In genomic region chr10:85927676-85928445, GRCm38 (mm10) we compare ENCODE assay signal across 8 mouse cellular contexts. TPM values are rescaled to one million over a fixed set of nuclear protein-coding genes. Genes with fewer than 3 reads are reported as not detected.
DNase-seq lines count a peak whose midpoint lies in the region; ATAC-seq and TF ChIP-seq lines count a peak whose summit lies in the region.

Gene Ascl4 (plus strand): TSS chr10:85927681.

- no peaks in the 10 kb centered on the region for H3K79me2 ChIP-seq in heart, adult 2 months (replicated peaks; ENCODE audit: control insufficient read depth, insufficient read depth, low read length)

- H3K9me3 ChIP-seq in E14TG2a.4 (ENCODE audit: low read length): no peaks in the 10 kb centered on the region
- no peaks in the 10 kb centered on the region for H3K9me3 ChIP-seq in hindbrain, embryonic 14.5 days (ENCODE audit: control insufficient read depth, low read length)
- no peaks in the 10 kb centered on the region for H3K9me3 ChIP-seq in limb, embryonic 14.5 days (ENCODE audit: control insufficient read depth, low read length)

- TF ChIP-seq CTCF in heart, adult 2 months (IDR thresholded peaks at IDR 0.05): no peak
- TF ChIP-seq CTCF in E14TG2a.4 (conservative IDR thresholded peaks at IDR 0.05; ENCODE audit: low read length): no peak

- peaks cover 2% of the 10 kb centered on the region; the same call in 1 of the 2 replicates for H3K27me3 ChIP-seq in heart, adult 2 months (ENCODE audit: control insufficient read depth, insufficient read depth, low read length)
- peaks cover 13% of the 10 kb centered on the region for H3K27me3 ChIP-seq in E14TG2a.4 (ENCODE audit: insufficient read depth, low read length)
- peaks cover 16% of the 10 kb centered on the region; the same call in 1 of the 2 replicates for H3K27me3 ChIP-seq in hindbrain, embryonic 14.5 days (ENCODE audit: control insufficient read depth, insufficient read depth, low read length)
- peaks cover 17% of the 10 kb centered on the region for H3K27me3 ChIP-seq in limb, embryonic 14.5 days (ENCODE audit: control insufficient read depth, insufficient read depth, low read length)

- no peak for TF ChIP-seq POLR2A in heart, adult 2 months (IDR thresholded peaks at IDR 0.05; ENCODE audit: insufficient read depth, low read depth, low read length)
- TF ChIP-seq POLR2A in limb, embryonic 14.5 days (IDR thresholded peaks at IDR 0.05; ENCODE audit: borderline replicate concordance, extremely low read depth, insufficient read depth, insufficient read length): no peak

- 2% methylated on average over 23 of the region's 23 CpGs for WGBS in heart, adult 2 months
- 1% methylated on average over 23 of the region's 23 CpGs for whole genome bisulfite sequencing in hindbrain, embryonic 14.5 days
- under 1% methylated on average over 23 of the region's 23 CpGs for WGBS in limb, embryonic 14.5 days

- peak; percentile 12 to 24 for DNase-seq in heart, adult 2 months
- no peak for DNase-seq in heart, adult 11 months
- DNase-seq in embryo, embryonic 11 days: peak; percentile 39
- no peak for DNase-seq in hindbrain, embryonic 14.5 days (ENCODE audit: low spot score)
- DNase-seq in limb, embryonic 14.5 days (ENCODE audit: low spot score): no peak
- DNase-seq in naive thymus-derived CD4-positive, alpha-beta T cell, adult 2 months (ENCODE audit: low read depth): peak; percentile 72
- DNase-seq in yolk sac, embryonic 10.5 days (ENCODE audit: low spot score): no peak

- peak within 1 kb of the TSS; percentile 92 for H3K4me2 ChIP-seq in hindbrain, embryonic 14.5 days (replicated peaks)
- peak within 1 kb of the TSS; percentile 98 for H3K4me2 ChIP-seq in limb, embryonic 14.5 days (replicated peaks; ENCODE audit: low read depth, low read length, severe bottlenecking)

- no peaks in the 10 kb centered on the region for H3K36me3 ChIP-seq in heart, adult 2 months (ENCODE audit: control insufficient read depth, insufficient read depth, low read length)
- H3K36me3 ChIP-seq in E14TG2a.4 (ENCODE audit: insufficient read depth, low read length): no peaks in the 10 kb centered on the region
- no peaks in the 10 kb centered on the region for H3K36me3 ChIP-seq in hindbrain, embryonic 14.5 days (replicated peaks; ENCODE audit: control insufficient read depth, insufficient read depth)
- H3K36me3 ChIP-seq in limb, embryonic 14.5 days (ENCODE audit: control insufficient read depth, insufficient read depth, low read length): no peaks in the 10 kb centered on the region

- ATAC-seq in hindbrain, embryonic 14.5 days (ENCODE audit: low FRiP score): 0 out of 2 replicates have a peak, but pooled peaks have one; percentile 7
- ATAC-seq in limb, embryonic 14.5 days (ENCODE audit: low FRiP score, low read depth): no peak

- no peak for TF ChIP-seq EP300 in heart, adult 2 months (IDR thresholded peaks at IDR 0.05; ENCODE audit: insufficient read depth, low read depth, low read length)

- intact Hi-C loops in heart, adult 2 months (cut with DNase I): no loop called here

- H3K9ac ChIP-seq in heart, adult 2 months (ENCODE audit: low read depth, low read length): peak within 1 kb of the TSS; percentile 67
- peak within 1 kb of the TSS; percentile 63 for H3K9ac ChIP-seq in hindbrain, embryonic 14.5 days
- peak within 1 kb of the TSS; percentile 44 for H3K9ac ChIP-seq in limb, embryonic 14.5 days (ENCODE audit: low read depth, low read length, severe bottlenecking)

- no peak within 1 kb of the TSS for H3K27ac ChIP-seq in heart, adult 2 months
- H3K27ac ChIP-seq in hindbrain, embryonic 14.5 days: no peak within 1 kb of the TSS
- no peak within 1 kb of the TSS for H3K27ac ChIP-seq in limb, embryonic 14.5 days (replicated peaks; ENCODE audit: low read depth, low read length)

- H3K4me3 ChIP-seq in heart, adult 2 months: peak within 1 kb of the TSS; percentile 54
- peak within 1 kb of the TSS; percentile 82 for H3K4me3 ChIP-seq in E14TG2a.4 (replicated peaks; ENCODE audit: low read length)
- peak within 1 kb of the TSS; percentile 54 for H3K4me3 ChIP-seq in hindbrain, embryonic 14.5 days (replicated peaks; ENCODE audit: low read length)
- peak within 1 kb of the TSS; percentile 54 for H3K4me3 ChIP-seq in limb, embryonic 14.5 days (replicated peaks; ENCODE audit: low read length)

- no peaks in the 10 kb centered on the region; the same call in 1 of the 2 replicates for H3K4me1 ChIP-seq in heart, adult 2 months (ENCODE audit: control insufficient read depth, insufficient read depth, low read length)
- H3K4me1 ChIP-seq in E14TG2a.4 (replicated peaks; ENCODE audit: low read depth, low read length): peaks cover 43% of the 10 kb centered on the region
- peaks cover 13% of the 10 kb centered on the region for H3K4me1 ChIP-seq in hindbrain, embryonic 14.5 days (replicated peaks; ENCODE audit: control insufficient read depth, insufficient read depth, low read length)
- peaks cover 4% of the 10 kb centered on the region; the same call in 1 of the 2 replicates for H3K4me1 ChIP-seq in limb, embryonic 14.5 days (ENCODE audit: control insufficient read depth, insufficient read depth, low read length)

RNA-seq across cellular contexts. Expression of gene Ascl4, which starts in this region (rescaled TPM):
- not detected for total RNA-seq in heart, adult 2 months (2021)
- not detected in 2 replicates for polyA plus RNA-seq in heart, adult 2 months (2012; rRNA removed)
- polyA plus RNA-seq in hindbrain, embryonic 14.5 days (2014; fragmentation: Nextera tagmentation; extraction: Ambion mirVana): 0.17 and 0.39 TPM in 2 replicates
- 0.24 and 0.28 TPM in 2 replicates for polyA plus RNA-seq in limb, embryonic 14.5 days (2012; rRNA removed)
- 0.44 and 0.79 TPM in 2 replicates for polyA plus RNA-seq in limb, embryonic 14.5 days (2014; fragmentation: Nextera tagmentation; extraction: Ambion mirVana)

Comparison
In these comparisons a context has a peak if more than half of its experiments do, and no peak if none do; other contexts are left out.
1. Peak in DNase-seq, H3K4me3 ChIP-seq and H3K9ac ChIP-seq in heart, adult 2 months; RNA of the gene not detected or under 1 TPM.
2. Peak in ATAC-seq, H3K4me3 ChIP-seq, H3K9ac ChIP-seq and H3K4me2 ChIP-seq in hindbrain, embryonic 14.5 days; RNA of the gene not detected or under 1 TPM.
3. DNase-seq: peak in embryo, embryonic 11 days (single experiment) and naive thymus-derived CD4-positive, alpha-beta T cell, adult 2 months (single experiment); none in heart, adult 11 months (single experiment), hindbrain, embryonic 14.5 days (single experiment), limb, embryonic 14.5 days (single experiment) and yolk sac, embryonic 10.5 days (single experiment).
4. Peak in every context shown above with its lines, with median percentiles within 50 percentile points of each other: H3K4me3 ChIP-seq and H3K9ac ChIP-seq.